Mouse (Mus musculus) fat pad, adult 2 months (tissue): Measurements from ENCODE around the gene Spryd3.
"Not testable (repeated sequence)": the region's sequence is repeated elsewhere in the genome, so short reads cannot be mapped to it uniquely, and the experiment has no call there.

Experiments used
- DNase-seq: peaks from one replicate; pipeline ENCODE4 v3.0.0-alpha.2; 2011; ENCODE audit warnings: low read depth, low spot score; ENCODE audit errors: extremely low read depth

Gene Spryd3

DNA sequence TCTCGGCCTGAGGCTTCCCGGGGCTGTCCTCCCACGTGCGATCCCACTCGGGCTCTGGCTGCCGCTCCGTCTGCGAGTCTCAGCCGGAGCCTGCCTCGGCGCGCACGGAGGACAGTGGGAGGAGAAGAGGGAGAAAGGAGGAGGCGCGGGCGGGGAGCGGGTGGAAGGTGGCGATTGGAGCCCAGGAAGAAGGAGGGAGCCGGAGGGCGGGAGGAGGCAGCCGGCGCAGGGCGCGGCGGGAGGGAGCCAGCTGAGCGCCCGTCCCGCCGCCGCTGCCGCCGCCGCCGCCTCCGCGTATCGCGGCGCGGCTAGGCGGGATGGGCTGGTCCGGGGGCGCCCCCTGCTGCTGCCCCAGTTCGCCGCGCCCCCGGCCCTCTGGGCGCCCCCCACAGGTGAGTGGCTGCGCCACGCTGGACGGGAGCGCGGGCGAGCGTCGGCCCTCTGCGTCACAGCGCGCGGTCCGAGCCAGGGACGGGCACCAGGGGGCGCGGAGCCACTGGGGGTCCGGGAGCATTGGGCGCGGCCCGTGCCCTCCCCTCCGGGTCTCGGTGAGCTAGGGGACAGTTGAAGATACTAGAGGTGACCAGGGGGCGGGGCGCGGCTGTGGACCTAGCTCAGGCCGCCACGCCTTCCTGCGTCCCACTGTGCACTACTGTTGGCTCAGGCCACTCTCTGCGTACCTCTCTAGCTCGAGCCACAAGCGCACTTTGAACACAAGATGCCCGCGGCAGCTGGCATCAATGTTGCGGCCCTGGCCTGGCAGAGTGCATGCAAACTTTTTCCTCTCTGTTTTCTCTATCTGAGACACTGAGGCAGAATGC, 35.7 kb downstream of the Spryd3 start, which contains the start of gene Tns2:
Gene Tns2 (plus strand): TSS at position 253 of the 821 bp plus-strand sequence.
- DNase-seq: no peak

DNA sequence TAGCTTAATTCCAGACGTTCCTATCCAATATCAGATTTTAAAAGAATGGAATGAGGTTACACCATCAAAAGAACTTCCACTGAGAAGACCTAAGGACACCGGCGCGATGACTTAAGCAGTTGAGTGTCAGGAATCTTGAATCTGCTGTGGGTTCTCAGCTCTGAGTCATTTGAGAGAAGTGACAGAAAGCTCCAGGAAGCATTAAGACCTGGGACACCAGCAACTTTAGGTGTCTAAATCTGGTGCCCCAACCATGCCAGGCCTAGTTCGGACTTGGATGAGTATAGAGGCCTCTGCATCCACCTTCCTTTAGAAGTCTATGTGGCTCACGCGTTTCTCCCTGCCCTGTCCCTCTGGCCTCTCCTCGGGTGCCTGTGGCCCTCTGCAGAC, 36.3 kb downstream of the Spryd3 start:
- DNase-seq: no peak

DNA sequence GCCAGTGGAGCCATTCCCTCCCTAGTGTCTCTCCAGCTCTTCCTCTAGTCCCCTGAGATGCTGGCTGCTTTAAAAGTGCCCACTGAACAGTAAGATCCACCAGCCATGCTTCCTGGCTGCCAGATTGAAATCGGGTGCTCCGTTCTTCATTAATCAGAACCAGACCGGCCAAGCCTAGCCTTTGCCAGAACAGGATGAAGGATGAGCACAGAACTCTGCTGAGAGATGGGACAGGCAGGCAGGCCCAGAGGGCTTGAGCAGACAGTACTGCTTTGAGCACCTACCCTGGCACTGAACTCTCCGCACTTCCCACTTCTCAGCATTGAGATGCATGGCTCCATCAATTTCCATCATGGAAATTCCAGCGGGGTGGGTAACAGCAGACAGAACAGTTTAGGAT, 36.8 kb downstream of the Spryd3 start:
- DNase-seq: no peak

DNA sequence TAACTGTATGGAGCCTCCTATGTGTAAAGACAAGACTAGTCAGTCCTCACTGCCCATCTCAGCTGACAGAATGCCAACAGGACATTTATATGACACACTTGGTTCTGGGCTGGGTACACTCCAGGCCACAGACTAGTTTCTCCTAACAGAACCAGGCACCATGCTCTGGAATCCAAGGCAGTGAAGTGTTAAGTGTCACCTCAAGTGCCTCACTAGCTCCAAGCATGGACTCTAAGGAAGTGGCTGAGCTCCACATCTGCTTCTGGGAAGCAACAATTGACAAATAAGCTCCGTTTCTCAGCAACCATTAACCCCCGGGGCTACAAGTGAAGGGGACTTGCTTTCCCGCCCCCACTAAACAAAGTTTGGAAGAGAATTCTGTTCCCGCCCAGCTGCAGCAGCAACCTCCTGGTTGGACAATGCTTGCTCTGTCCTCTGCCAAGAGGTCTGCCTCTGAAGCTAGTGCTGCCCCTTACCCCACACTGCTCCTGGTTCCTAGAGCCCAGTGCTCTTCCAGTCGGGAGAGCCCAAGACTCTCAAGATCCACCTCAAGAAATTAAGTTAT, 38.0 kb downstream of the Spryd3 start:
- no peak for DNase-seq

DNA sequence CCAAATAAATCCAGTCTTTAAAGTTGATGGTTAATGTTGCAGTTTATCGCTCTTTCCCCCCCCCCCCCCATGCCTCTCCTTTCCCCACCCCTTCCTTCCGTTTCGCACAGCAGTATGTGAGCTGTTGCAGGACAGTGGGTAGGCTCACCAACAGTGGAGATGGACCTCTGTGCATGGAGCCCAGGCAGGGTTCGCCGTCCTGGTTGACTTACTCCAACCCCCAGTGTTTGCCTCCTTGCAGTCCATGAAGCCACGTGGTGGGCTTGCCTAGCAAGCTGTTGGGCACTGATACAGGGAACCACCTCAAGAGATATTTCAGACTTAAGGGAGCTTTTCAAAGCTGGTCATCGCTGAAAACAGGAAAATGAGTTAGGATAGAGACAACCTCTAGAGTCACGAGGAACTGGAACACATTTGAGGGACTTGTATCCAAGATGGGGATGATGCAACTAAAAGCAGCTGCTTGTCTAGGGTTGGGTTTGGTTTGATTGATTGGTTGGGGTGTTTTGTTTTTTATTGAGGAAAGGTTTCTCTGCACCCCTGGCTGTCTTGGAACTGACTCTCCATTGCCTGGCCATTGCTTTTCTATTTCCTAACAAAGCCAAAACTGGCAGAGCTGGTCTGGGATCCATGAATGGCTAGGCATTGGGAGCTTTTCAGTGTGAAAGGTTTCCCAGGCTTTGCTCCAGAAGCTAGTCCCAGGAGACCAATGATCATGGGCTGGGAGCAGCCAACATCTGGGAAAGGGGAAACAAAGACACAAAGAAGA, 38.7 kb downstream of the Spryd3 start:
- DNase-seq: peak; percentile 63

DNA sequence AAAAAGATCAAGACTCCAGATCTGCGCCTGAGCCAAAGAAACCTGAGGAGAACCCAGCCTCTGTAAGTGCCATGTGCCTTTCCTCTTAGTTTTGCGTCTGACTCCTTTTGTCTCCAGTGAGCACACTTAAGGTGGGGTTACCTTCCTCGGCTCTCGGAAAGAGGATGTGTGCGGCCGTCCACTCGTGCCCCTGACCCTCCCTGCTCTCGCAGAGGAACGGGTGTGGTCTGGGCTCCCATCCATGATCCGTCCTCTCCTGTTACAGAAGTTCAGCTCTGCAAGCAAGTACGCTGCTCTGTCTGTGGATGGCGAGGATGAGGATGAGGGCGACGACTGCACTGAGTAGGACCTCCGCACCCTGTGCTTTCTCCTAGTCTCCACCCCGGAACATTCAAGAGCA, 41.0 kb downstream of the Spryd3 start:
- no peak for DNase-seq

DNA sequence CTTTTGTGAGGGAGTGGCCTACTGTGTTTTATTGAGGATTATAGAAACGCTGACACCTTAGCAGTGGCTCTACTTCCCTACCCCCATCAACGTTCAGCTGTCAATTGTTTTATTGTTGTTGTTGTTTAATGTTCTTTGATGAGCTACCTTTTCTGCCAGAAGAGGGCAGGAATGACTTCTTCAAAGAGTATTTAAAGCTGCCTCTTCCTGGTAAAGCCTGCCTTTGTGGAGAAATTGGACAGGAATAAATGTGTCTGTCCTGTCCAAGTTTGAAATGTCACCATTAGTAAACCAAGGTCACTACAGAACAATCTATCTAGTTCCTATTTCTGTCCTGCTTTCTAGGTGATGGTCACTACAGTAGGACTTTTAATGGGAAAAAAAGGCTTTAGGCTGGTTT, 41.9 kb downstream of the Spryd3 start:
- no peak for DNase-seq

DNA sequence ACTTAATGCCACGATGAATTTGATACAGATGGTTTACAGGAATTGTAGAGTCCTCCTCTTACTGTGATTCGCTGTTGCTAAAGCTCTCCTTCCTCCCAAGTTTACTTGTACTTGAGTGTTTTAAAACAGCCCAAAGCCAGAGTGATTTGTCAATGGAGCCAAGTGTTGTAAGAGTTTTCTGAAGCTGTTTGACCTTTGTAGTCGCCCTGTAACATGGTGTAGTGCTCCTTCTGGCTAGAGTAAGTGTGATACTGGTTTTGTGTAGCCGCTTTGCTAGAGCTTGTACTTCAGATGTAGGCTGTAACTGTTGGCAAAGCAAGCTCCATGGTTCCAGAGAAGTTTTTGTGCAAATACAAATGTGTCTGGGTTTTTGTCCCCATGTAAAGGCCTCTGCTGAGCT, 43.8 kb downstream of the Spryd3 start:
- peak; percentile 71 for DNase-seq

DNA sequence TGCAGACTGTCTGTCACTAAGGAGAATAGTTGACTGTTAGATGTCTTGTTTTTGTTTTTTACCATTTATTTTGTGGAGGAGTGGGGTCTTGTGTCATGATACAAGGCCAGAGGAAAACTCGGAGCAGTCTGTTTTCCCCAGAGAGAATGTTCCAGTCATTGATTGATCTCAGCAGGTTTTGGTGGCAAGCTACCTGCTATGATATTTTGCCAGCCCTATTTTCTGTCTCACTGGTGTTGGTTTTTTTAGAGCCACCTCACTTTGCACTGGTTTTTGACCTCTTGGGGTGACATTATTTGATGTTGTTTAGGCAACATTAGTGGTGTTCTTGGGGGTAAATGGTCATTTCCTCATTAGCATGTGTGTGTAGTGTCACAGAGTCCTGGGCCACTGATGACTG, 44.3 kb downstream of the Spryd3 start:
- DNase-seq: no peak

DNA sequence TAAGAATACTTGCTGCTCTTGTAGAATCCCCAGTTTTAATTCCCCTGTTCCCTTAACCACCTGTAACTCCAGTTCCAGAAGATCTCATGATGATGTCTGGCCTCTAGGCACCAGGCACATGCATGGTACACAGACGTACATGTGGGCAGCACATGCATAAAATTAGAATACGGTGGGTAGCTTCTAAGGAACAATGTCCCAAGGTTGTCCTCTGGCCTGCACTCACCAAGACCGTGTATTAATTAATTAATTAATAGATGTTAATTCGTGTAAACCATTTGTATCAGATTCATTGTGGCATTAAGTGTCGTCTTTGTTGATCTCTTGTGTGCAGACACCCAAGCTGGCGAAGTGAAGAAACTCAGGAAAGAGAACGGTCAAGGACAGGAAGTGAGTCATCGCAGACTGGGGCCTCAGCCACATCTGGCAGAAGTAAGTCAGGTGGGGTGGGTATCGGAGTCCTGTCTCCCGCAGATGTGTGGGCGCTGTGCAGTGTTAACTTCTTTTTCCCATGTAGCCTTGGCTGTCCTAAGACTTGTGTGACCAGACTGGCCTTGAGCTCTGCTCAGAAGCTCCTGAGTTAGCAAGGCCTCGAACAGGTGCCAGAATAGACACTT, 44.9 kb downstream of the Spryd3 start:
- DNase-seq: no peak

DNA sequence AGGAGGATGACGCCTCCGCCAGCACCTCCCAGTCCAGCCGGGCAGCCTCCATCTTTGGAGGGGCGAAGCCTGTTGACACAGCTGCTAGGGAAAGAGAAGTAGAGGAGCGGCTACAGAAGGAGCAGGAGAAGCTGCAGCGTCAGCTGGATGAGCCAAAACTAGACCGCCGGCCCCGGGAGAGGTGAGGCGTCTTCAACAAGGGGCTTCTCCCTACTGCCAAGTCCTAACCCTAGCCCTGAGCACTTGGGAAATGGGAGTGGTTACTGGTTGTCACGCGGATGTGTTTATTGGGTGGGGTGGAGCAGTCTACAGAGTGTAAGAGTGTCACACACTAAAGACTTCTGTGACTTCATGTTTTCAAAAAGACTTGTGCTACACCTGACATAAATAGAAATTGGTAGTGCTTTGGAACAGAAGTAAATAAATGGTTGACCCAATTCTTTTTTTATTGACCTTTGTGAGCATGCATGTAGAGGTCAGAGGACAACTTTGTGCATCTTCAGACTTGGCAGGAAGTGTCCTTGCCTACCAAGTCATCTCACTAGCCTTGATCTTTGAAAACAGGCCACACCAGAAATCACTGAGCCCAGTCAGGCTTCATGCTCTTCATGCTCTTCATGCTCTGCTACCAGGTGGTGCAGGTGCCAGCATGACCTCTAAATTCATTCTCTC, 46.0 kb downstream of the Spryd3 start:
- no peak for DNase-seq

DNA sequence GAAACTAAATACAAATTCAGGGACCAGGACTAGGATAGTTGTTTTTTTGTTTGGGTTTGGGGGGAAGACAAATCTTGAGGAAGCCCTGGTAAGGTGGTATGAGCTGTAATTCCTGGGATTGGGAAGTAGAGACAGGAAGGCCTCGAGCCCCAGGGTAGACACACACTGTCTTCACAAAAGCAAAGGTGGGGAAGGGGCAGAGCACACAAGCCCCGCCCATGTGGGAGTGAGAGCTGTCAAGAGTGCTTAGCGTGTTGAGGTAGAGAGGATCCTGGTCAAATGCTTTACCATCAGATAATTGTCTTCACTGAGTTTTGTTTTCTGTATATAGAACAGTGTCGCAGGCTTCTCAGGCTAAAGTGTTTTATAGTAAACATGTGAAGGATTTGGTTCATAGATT, 53.0 kb downstream of the Spryd3 start:
- DNase-seq: no peak

DNA sequence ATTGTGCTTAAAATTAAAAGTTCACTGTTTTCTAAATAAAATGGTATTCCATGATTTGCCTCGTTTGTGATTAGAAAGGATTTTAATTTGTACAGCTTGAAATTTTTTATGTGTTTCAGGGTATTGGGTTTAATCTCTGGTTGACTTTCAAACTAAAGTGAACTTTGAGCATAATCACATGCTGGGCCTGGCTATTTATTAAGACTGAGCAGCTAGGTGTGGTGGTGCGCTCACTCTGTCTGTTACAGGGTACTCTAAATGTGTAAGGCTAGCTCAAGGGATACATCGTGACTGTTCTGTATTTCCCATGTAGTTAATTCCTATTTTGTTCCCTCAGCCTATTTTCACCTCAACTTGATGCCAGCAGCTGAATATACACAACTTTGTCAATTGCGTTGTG, 53.9 kb downstream of the Spryd3 start:
- no peak for DNase-seq

DNA sequence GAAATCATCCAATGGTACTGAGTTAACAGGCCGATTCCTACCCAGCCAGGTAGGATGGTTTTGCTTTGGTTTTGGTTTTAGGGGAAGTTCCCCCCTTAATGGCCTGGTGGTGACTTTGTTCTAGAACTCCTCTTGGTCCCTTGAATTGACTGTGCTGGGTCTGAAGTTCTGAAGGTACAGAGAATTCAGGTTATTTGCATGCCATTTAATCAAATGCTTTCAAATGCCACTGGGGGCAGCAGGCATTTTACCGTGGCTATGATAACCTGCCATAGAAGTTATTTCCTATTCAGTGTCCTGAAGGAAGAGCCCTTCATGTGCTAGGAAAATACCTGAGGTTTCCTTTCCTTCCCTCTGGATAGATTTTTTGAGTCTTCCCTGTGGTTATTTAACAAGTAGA, 55.6 kb downstream of the Spryd3 start:
- no peak for DNase-seq

DNA sequence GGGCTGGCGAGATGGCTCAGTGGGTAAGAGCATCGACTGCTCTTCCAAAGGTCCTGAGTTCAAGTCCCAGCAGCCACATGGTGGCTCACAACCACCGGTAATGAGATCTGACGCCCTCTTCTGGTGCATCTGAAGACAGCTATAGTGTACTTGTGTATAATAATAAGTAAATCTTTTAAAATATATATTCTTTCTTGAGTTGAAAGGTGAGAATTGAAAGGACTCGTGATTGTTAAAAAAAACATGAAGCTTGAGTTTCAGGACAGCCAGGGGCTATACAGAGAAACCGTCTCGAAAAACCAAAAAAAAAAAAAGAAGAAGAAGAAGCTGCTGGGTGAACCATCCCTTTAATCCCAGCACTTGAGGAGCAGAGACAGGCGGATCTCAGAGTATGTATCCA, 56.1 kb downstream of the Spryd3 start:
- not testable (repeated sequence) for DNase-seq

DNA sequence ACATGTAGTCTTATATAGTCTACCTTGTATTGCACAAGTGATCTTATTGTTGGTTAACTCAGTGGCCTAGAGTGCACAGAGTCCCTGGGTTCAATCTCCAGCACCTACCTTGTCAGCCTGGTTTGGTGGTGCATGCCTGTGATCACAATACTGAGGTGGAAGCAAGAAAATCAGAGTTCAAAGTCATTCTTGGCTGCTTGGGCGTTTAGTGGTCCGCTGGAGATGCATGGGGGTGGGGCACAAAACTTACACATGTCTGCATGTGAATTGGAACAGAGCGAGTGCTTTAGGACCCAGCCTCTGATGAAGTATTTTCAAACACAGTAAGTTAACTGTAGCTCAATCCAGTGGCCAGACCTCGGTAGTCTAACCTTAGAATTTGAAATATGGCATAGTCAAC, 56.8 kb downstream of the Spryd3 start:
- DNase-seq: no peak

DNA sequence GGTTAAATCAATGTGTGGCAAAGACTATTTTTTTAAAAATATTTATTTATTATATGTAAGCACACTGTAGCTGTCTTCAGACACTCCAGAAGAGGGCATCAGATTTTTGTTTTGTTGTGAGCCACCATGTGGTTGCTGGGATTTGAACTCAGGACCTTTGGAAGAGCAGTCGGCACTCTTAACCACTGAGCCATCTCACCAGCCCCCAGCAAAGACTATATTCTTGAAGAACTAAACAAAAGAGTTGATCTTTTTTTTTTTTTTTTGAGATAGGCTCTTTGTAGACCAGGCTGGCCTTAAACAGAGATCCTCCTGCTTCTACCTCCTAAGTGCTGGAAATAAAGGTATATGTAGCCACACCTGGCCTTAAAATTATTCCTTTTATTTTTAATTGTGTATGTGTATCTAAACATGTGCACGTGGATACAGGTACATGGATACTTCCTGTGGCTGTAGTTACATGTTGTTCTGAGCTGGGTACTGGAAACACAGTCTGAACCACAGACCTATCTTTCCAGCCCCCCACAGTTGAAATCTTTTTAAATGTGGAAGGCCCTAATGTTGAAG, 58.8 kb downstream of the Spryd3 start:
- no peak for DNase-seq

DNA sequence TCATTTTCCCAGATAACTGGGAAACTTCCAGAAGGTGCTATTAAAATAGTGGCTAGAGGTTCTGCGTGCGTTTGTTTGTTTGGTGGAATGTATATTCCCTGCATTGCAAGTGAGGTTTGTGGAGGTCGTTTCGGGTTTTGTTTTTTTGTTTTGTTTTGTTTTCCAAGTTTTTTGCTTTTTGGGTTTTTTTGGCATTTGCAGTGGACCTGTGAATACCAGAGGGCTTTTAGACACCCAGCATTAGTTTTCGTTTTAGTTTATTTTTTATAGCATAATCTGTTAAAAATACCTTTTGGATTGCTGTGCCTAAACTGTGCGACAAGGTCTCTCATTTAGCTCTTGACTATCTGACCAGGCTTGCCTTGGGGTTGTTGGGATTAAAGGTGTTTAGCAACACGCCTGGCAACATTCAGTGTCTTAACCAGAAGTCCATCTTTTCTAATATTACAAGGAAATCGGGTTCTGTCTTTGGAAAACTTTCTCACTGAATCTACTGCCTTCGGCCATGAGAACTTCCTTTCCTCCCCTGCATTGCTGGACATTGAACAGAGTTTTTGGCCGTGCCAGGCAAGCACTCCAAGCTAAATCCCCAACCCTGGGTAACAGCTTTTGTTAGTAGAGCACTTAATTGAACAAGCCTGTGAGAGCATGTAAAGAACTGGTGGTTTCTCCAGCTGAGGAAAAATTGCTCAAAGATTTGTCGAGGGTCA, 61.0 kb downstream of the Spryd3 start:
- DNase-seq: peak; percentile 71

DNA sequence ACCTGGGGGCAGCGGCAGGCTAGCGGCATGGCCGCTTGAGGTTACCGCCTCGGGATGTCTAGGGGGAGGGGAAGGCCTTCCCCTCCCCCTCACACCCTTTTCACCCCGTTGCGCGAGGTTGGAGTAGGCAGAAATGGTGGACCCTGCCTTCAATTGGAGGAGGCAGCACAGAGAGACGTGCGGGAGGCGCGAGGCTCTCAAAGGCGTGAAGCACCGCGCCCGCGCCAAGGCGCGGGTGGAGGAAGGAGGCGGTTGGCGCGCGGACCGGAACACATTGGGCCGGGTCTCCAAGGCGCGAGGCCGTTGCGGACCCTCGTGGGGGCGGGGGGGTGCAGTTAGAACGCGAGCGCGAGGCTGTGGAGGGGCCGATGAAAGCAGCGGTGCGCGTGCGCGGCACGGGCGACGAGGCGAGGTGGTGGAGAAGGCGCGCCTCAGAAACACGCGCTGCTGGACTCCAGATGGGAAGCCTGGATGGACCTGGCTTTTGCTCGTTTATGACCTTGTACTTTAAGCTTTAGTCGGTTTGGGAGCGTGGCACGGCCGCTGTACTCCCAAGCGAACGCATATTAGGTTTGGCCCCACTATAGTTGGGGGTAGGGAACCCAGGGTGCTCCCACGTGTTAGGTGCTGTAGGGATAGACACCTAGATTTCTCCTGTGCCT, 61.8 kb downstream of the Spryd3 start:
- no peak for DNase-seq
